Mouse (Mus musculus) layer of hippocampus, adult 2 months (tissue): ENCODE results near the gene Pdcl3. TPM values are rescaled to one million over a fixed set of nuclear protein-coding genes. Genes with fewer than 3 reads are reported as not detected.
A peak's percentile ranks its signal among the peaks of the same experiment; 100 is the strongest.

Experiments used
- DNase-seq, 2 experiments: peaks; one replicate each; pipeline ENCODE4 v3.0.0; 2022; ENCODE audit warnings: low spot score in 2 of 2
- H3K27ac ChIP-seq: fragments of 200-600 bp; 2 replicates; pipeline ENCODE4 v1.8.1; 2022
- H3K4me3 ChIP-seq: fragments of 200-600 bp; 2 replicates; pipeline ENCODE4 v1.8.1; 2022; ENCODE audit warnings: mild to moderate bottlenecking
- CTCF ChIP-seq: fragments of 200-600 bp; conservative IDR thresholded peaks from 2 replicates; pipeline ENCODE4 v1.8.1; 2022; ENCODE audit warnings: antibody characterized with exemption, mild to moderate bottlenecking, moderate library complexity
- total RNA-seq, 2 experiments: library from RNA; stranded (reverse); gene quantifications; 2 replicates each; pipeline ENCODE4 v1.2.3; 2021

Gene Pdcl3
- total RNA-seq, 2 experiments from 2014 or later: 36.3 TPM

- no peak overlapping the region for H3K4me3 ChIP-seq
- TF ChIP-seq CTCF: no peak
- DNase-seq: no peak
- no peak overlapping the region for H3K27ac ChIP-seq
These were observed 7.0 kb downstream of the Pdcl3 start for GRCm38 (mm10) chr1:38992365-38992764.

GRCm38 (mm10) chr1:39001106-39001505, 15.7 kb downstream of the Pdcl3 start:
- no peak overlapping the region for H3K4me3 ChIP-seq
- H3K27ac ChIP-seq: no peak overlapping the region
- TF ChIP-seq CTCF: peak; percentile 95
- DNase-seq: peak; percentile 78 to 87

- no peak overlapping the region for H3K4me3 ChIP-seq
- DNase-seq: no peak
- no peak for TF ChIP-seq CTCF
- H3K27ac ChIP-seq: no peak overlapping the region
These were observed 20.4 kb downstream of the Pdcl3 start for GRCm38 (mm10) chr1:39005751-39006354.

GRCm38 (mm10) chr1:39006830-39007829, 21.7 kb downstream of the Pdcl3 start:
- Histone ChIP-seq H3K27ac (no peak overlapping the region), H3K4me3 (no peak overlapping the region)
- no peak for DNase-seq
- TF ChIP-seq CTCF: no peak

GRCm38 (mm10) chr1:39010583-39011021, 25.2 kb downstream of the Pdcl3 start:
- TF ChIP-seq CTCF: peak; percentile 91

GRCm38 (mm10) chr1:39012576-39012975, 27.2 kb downstream of the Pdcl3 start:
- TF ChIP-seq CTCF: no peak
- peak overlapping the region; percentile 61; the same call in 1 of the 2 replicates for H3K27ac ChIP-seq
- no peak overlapping the region for H3K4me3 ChIP-seq
- DNase-seq: peak; percentile 51 to 58

More at GRCm38 (mm10) chr1:39010583-39011021, 25.2 kb downstream of the Pdcl3 start:
- DNase-seq: peak; percentile 83 to 88
- H3K4me3 ChIP-seq: no peak overlapping the region
- H3K27ac ChIP-seq: no peak overlapping the region

- Histone ChIP-seq H3K4me3 (no peak overlapping the region), H3K27ac (peak overlapping the region; percentile 84)
- no peak for TF ChIP-seq CTCF
- DNase-seq: peak; percentile 45 to 67
These were observed 28.4 kb downstream of the Pdcl3 start for GRCm38 (mm10) chr1:39013843-39014242.

- no peak for DNase-seq
- no peak overlapping the region for H3K4me3 ChIP-seq
- no peak for TF ChIP-seq CTCF
- no peak overlapping the region for H3K27ac ChIP-seq
These were observed 30.1 kb downstream of the Pdcl3 start for GRCm38 (mm10) chr1:39015529-39015928.

GRCm38 (mm10) chr1:39017871-39018270, 32.5 kb downstream of the Pdcl3 start:
- TF ChIP-seq CTCF: no peak
- Histone ChIP-seq H3K4me3 (no peak overlapping the region), H3K27ac (no peak overlapping the region)
- no peak for DNase-seq

- no peak overlapping the region for H3K4me3 ChIP-seq
- TF ChIP-seq CTCF: no peak
- H3K27ac ChIP-seq: no peak overlapping the region
- no peak for DNase-seq
These were observed 39.7 kb downstream of the Pdcl3 start for GRCm38 (mm10) chr1:39025142-39025541.

GRCm38 (mm10) chr1:39025840-39026239, 40.4 kb downstream of the Pdcl3 start:
- Histone ChIP-seq H3K4me3 (no peak overlapping the region), H3K27ac (no peak overlapping the region)
- no peak for DNase-seq
- no peak for TF ChIP-seq CTCF

- TF ChIP-seq CTCF: no peak
- Histone ChIP-seq H3K4me3 (no peak overlapping the region), H3K27ac (peak overlapping the region; percentile 67)
- DNase-seq: no peak
These were observed 43.8 kb downstream of the Pdcl3 start for GRCm38 (mm10) chr1:39029176-39029575.

GRCm38 (mm10) chr1:39030108-39030507, 44.7 kb downstream of the Pdcl3 start:
- TF ChIP-seq CTCF: no peak
- Histone ChIP-seq H3K27ac (no peak overlapping the region), H3K4me3 (no peak overlapping the region)
- no peak for DNase-seq
